Mouse (Mus musculus): ENCODE measurements around the gene Ucp1.

DNA sequence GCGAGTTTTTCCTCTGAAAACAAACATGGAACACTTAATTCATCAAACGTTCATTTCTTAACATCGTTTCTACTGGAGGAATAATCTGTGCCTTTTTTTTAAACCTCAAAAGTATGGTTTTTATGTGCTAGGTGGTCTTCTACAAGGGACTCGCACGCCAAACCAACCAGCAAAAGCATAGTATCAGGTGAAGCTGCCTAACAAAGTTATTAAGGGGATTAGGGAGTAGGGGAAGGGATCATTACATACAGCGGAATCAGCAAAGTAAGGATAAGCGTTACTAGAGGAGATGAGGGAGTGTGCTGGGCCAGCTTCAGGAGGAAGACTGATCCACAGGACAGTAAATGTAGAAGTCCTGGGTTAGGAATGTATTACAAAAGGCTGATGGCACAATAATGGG lies 42.7 kb downstream of the Ucp1 start:
- TF ChIP-seq CTCF (IDR thresholded peaks at IDR 0.05; ENCODE audit: low read depth) (no peak), EP300 (IDR thresholded peaks at IDR 0.05; ENCODE audit: low read depth) (no peak)
